Mouse (Mus musculus) spleen, adult 12 weeks (tissue): Measurements from ENCODE around the gene Thap3.

Experiments
- DNase-seq: peaks from one replicate; pipeline ENCODE4 v3.0.0; 2022; ENCODE audit warnings: low spot score

Thap3 gene

GRCm38 (mm10) chr4:152009076-152010051, 20.6 kb upstream of the Thap3 start:
- DNase-seq: peak; percentile 38

- peak; percentile 85 for DNase-seq
These were observed 19.9 kb upstream of the Thap3 start, which contains the start of gene Klhl21 for GRCm38 (mm10) chr4:152008622-152009075. Klhl21 (plus strand) TSS chr4:152008803.

GRCm38 (mm10) chr4:152008148-152008500, 19.3 kb upstream of the Thap3 start:
- no peak for DNase-seq

GRCm38 (mm10) chr4:152007481-152008147, 18.8 kb upstream of the Thap3 start:
- no peak for DNase-seq

- DNase-seq: no peak
These were observed 18.0 kb upstream of the Thap3 start for GRCm38 (mm10) chr4:152006812-152007211.

GRCm38 (mm10) chr4:152006137-152006536, 17.3 kb upstream of the Thap3 start:
- DNase-seq: no peak

- DNase-seq: no peak
These were observed 13.3 kb upstream of the Thap3 start for GRCm38 (mm10) chr4:152002063-152002462.

GRCm38 (mm10) chr4:152001335-152001734, 12.5 kb upstream of the Thap3 start:
- DNase-seq: no peak

- DNase-seq: no peak
These were observed 12.1 kb upstream of the Thap3 start for GRCm38 (mm10) chr4:152000906-152001305.

- no peak for DNase-seq
These were observed 10.7 kb upstream of the Thap3 start for GRCm38 (mm10) chr4:151999481-151999880.

GRCm38 (mm10) chr4:151997701-151998100, 8.9 kb upstream of the Thap3 start:
- no peak for DNase-seq

GRCm38 (mm10) chr4:151996951-151997222, 8.1 kb upstream of the Thap3 start:
- DNase-seq: no peak

- DNase-seq: peak; percentile 96
These were observed 7.6 kb upstream of the Thap3 start, which contains the start of gene Phf13 for GRCm38 (mm10) chr4:151996173-151996950. Phf13 (minus strand) TSS chr4:151996258.

- DNase-seq: no peak
These were observed 6.8 kb upstream of the Thap3 start for GRCm38 (mm10) chr4:151995371-151996172.

- no peak for DNase-seq
These were observed 5.7 kb upstream of the Thap3 start for GRCm38 (mm10) chr4:151994228-151995171.

GRCm38 (mm10) chr4:151993035-151993434, 4.2 kb upstream of the Thap3 start:
- no peak for DNase-seq

GRCm38 (mm10) chr4:151992091-151992490, 3.3 kb upstream of the Thap3 start:
- no peak for DNase-seq

GRCm38 (mm10) chr4:151989110-151989488, 302 bp upstream of the Thap3 start:
- DNase-seq: no peak

GRCm38 (mm10) chr4:151988014-151988341, 819 bp downstream of the Thap3 start:
- no peak for DNase-seq

GRCm38 (mm10) chr4:151986650-151987049, 2.1 kb downstream of the Thap3 start:
- no peak for DNase-seq

- no peak for DNase-seq
These were observed 2.9 kb downstream of the Thap3 start for GRCm38 (mm10) chr4:151985886-151986285.
